Mouse (Mus musculus) right cerebral cortex, postnatal 10 days (tissue): Measurements from ENCODE around the gene Myo5a.

ENCODE experiments used
- DNase-seq, 2 experiments: peaks; one replicate each; pipeline ENCODE4 v3.0.0; 2021; ENCODE audit warnings: low spot score in 2 of 2

Gene Myo5a

GRCm38 (mm10) chr9:75201506-75201905 is 130.7 kb downstream of the Myo5a start:
- no peak for DNase-seq

- no peak for DNase-seq
Observed at GRCm38 (mm10) chr9:75202036-75202435, 131.2 kb downstream of the Myo5a start.

DNA sequence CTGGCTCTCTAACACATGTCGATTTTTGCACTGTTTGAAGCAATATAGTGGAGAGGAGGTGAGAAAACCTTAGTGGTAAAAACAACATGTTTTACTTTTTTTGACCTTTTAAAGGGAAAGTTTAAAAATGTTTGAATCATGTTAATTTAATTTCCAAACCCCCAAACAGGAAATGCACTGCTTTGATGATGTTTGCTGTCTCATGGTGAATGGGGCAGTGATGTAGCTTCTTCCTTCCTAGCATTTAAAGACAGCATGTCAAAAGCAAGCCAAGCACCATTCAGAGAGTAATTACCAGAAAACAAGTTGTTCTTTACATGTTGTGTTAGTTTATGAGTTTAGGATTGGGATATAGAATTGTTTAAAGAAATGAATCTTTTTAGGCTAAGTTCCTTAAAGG is 138.4 kb downstream of the Myo5a start:
- no peak for DNase-seq

DNA sequence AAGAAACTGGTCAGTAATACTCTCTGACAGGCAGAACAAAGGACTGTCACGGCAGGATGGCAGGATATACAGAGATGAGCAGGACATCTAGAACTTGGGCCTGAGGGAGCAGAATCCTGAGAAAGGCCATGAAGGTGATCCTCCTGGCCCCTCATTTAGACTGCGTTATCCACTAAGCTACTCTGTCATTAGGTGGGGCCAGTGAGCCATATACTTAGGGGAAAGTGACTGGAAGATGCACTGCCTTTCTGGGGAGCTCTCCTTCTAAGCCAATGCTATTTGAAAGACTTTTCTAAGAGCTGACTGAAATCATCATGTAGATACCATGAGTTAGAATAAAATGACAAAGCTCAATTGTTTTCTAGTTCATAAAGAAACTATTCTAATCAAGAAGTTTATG is 139.5 kb downstream of the Myo5a start:
- no peak for DNase-seq

- no peak for DNase-seq
Observed at GRCm38 (mm10) chr9:75214743-75215413, 144.1 kb downstream of the Myo5a start.

DNA sequence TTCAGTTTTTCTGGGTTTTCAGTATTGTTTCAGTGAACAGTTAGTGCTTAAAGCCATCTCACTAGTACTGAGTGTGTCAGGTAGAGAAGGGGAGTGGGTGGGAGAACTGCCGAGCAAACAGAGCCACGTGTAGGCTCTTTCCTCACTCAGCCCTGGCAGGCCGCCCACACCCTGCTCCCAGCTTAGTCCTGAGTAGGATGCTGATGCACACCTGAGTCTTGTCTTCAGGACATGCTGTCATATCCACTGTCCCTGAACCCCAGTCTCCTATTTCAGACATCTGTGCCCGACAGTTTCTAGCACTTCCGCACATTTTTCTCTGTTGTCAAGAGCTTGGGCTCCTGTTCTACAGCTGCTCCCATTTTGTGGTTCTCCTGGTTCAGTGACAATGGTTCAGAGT is 149.1 kb downstream of the Myo5a start:
- DNase-seq: peak in 1 of 2 experiments; percentile 63

DNA sequence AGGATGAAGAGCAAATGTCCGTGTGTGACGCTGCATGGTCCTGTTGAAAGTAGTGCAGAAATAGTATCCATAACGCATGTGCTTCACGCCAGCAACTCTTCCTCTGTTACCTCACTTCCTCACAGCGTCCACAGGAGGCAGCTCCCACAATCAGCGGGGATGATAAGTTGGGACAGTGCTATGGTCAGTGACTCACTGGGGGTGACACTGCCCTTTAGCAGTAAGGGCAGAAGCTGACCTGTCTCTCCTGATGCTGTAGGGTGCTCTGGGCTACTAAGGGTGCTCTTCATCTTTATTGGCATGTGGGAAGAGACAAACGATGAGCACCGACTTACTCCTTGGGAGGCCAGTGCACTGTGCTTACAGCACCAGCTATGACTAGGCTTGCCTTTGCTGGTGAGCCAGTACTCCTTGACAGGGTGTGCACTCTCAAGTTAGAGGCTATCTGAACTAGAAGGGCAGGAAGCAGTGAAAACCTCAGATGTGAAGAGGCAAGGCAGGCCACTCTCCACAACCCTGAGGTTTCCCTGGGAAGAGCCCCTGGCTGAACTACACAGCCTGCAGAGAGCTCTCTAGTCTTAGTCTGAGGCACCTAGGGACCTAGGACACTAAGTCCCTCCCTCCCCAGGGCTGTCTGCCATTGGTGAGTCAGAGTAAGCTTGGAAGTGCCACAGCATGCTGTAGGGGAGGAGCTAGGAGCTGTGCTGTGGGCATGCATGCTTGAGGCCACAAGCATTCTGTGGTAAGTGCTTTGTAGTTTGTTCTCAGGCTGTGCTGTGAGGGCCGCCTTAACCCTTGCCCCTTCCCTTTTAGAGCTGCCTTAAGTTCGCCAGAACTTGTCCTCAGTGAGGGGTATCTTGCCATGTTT is 150.8 kb downstream of the Myo5a start:
- DNase-seq: no peak

DNA sequence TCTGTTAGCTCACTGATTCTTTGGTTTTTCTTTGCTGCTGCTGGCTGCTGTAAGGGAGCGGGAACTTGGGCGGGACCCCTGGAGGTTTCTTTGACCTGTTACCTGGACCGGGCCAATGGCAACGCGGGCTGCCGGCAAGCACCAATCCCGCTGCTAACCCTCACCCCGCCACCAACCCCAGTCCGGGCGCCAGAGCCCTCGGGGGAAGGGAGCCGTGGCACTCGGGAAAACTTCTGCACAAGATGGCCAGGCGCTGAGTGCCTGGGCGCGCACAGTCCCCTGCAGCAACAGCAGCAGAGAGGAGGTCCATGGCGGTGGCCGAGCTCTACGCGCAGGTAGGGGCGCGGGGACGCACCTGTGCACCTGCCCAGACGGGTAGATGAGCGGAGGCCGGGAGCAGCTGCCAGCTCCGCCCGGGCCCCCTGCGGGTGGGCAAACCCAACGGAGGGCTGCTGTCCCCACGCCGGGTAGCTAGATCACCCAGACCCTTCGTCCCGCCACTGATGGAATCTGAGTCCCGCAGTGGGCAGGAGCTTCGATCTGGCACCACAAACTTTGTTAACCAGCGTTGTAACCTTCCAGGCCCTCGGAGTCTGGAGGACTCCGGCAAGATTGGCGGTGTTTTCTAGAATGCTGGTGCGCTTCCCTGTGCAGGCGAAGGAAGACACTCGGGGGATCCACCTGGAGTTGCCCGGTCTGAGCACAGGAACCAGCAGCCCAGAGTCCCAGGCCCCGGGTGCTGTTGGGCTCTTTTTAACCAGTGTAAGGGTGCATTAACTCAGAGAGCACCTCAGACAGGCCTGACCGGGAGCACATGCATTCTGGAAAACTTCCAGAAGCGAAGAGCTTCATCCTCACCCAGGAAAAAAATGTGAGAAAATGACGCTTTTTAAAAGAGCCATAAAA is 161.3 kb downstream of the Myo5a start, which contains the start of gene Myo5c:
TSS of gene Myo5c (plus strand) at position 180 of the 906 bp plus-strand sequence.
- DNase-seq: peak in 1 of 2 experiments; percentile 36

- no peak for DNase-seq
Observed at GRCm38 (mm10) chr9:75232860-75233259, 162.0 kb downstream of the Myo5a start.

- DNase-seq: no peak
Observed at GRCm38 (mm10) chr9:75234271-75234741, 163.5 kb downstream of the Myo5a start.

DNA sequence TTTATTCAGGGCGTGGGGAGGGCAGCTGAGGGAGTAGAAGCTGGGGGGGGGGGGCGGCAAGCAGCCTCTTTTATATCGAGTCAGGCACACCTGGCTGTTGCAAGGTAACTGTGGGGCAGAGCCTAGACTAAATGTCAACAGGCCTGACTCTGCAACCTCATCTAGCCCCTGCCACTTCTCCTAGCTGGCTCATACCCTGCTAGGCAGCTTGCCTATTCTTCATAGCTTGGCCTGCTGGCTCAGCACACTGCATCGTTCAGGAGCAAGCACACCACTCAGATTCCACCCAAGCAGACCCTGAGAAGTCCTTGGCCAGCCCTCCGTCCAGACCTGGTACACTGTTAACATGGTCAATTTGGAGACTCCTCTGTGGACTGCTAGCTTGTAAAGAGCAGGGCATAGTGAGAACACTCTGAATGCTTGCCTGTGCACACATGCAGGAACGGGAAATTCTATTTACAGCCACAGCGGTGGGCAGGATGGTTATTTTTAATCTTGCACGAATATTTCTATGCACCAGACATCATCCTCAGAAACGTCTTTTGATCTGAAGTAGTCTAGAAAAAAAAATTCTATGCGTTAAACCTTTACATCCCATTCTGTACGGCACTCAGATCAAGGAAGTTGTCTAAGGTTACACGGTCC is 164.3 kb downstream of the Myo5a start:
- no peak for DNase-seq

DNA sequence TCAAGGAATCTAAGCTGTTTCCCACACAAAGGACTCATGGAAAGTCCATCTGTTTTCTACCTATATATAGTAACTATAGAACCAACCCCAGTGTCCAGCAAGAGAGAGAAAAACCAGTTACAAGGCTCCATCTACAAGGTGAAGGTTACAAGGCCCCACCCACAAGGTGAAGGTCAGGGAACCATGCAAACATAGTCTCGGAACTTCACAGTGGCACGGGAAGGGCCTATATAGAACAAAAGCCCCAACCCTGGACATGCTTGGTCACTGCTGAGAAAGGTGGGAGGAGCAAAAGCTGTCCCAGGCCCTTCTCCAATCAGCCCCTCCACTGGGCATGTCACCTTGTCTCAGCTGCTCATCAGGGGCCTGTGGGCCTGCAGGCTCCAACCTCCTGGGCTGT is 164.9 kb downstream of the Myo5a start:
- no peak for DNase-seq

DNA sequence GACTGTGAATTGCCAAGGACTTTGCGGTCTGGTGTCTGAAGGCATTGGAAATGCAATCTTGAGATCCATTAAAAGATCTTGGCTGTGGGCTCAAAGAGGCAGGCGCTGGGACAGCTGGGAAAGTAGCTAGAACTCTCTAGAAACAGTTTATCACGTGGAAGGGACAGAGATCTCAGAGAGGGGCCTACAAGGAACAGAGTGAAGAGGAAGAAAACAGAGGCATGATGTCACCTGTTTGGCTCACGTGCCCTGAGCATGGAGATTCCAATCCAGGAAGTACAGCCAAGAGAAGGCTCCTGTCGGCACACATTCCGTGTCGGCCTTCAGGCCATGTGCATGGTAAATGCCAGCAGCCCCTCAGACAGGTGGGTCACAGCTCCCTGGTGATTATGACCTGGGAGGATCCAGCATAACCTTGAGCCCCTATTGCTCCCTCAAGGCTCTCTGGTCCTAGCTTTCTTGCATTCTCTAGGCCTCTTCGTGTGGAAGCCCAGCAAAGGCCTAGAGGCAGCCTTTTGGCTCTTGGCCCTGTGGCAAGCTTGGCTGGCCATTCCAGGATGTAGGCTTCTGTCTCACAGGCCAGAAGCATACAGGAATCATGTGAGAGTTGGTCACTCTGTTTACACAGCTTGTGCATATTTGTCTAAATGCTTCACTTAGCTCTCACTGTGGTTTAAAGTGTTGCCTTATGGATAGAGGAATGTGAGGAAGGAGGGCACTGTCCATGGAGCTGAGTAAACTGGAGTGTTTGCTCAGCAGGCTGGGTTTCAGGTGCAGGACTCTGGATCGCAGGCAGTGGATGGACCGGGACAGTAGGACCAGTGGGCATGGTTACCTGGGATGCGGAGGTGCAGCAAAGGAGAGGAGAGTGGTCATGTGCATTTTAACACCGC is 165.8 kb downstream of the Myo5a start:
- DNase-seq: no peak

DNA sequence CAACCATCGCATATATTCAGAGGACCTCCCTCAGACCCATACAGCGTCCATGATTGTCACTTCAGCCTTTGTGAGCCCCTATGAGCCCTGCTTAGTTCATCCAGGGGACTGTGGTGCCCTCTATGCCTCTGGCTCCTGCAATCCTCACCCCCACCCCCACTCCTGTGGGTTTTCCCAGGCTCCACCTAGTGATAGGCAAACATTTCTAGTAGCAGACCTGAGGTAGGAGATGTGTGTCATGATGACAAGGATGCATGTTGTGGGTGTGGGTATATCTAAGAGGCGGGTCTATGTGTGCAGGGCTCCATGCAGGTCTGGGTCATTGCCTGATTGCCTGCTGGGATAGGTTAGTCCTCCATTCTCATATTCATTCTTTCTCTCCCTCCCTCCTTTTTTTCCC is 167.4 kb downstream of the Myo5a start:
- no peak for DNase-seq

- DNase-seq: no peak
Observed at GRCm38 (mm10) chr9:75243052-75243451, 172.2 kb downstream of the Myo5a start.

DNA sequence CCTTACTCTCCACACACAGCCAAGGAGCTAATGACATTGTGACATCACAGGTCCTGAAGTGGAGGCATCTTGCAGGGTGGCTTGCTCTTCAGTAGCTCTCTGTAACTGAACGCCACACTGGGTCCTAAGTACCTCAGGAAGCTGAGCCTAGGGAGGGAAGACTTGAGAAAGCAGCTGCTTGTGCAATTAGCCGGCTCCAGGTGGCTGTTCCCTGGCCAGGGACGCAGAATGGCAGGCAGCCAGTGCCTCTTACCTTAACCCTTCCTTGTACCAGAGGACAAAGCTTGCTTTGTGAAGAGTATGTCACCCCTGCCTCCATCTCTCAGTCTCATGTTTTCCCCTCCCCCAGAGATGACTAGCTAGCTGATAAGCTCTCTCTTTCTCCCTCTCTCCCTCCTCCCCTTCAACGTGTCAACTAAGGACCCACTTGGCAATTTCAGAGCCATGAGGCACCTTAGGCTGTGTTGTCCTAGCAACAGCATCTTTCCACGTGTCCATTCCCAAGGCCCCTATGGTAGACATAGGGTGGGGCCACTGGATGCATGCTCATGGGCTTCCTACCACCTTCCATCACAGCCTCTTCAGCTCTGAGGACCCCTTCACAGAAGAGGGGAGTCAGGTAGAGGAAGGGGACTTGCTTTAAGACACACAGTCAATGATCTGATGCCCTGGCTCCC is 173.1 kb downstream of the Myo5a start:
- DNase-seq: no peak

GRCm38 (mm10) chr9:75244527-75244926 is 173.7 kb downstream of the Myo5a start:
- DNase-seq: no peak

DNA sequence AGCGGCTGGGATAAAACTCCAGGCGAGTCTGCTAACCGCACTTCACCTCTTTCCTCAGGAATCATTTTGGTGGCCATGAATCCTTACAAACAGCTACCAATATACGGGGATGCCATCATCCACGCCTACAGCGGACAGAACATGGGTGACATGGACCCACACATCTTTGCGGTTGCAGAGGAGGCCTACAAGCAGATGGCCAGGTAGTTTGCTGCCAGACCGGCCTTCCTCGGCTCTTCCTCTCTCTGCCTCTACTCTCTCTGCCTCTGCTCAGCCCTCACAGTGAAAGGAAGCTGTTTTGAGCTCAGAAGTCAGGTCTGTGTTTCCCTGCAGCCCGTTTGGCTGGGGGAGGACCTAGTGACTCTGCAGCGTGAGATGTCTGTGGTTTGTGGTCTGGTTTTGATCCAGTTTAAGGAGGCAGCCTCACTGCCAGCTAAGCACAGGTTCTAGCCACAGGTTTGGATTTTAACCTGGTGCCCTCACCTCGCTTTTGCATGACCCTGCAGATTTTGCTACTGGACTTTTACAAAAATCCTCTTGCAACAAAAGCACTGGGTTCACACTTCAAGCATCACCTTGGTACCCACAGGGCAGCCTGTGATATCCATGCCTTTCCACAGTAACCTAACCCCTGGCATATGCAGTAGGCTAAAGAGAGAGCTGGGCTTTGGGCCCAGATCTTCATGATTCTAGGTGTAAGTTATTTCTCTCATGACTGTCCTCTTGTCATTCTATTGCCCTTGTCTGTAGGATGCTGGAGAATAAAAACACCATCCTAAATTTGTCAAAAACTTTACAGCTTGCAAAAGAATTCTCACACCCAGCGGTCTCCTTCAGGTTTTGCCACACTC is 175.5 kb downstream of the Myo5a start:
- no peak for DNase-seq

DNA sequence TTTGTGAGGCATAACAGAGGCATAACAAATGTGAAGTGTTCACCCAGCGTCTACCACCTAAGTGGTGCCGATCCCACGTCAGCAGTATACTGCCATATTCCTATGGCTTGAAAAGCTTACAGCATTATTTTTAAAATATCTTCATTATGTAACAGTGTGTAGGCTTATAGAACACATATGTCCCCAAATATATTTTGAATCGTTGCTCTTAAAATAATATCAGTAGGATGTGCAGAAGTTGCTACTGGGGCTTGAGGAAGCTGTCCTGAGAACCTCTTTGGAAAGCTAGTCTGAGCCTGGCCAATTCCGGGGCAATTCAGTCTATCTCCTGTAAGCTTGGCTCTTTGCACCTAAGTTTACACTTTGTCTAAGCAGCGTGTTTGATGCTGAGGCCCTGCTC is 177.1 kb downstream of the Myo5a start:
- no peak for DNase-seq
